Mouse (Mus musculus) adrenal gland, adult 18-20 months (tissue): ENCODE results near the gene P3h3. TPM values are rescaled to one million over a fixed set of nuclear protein-coding genes. Genes with fewer than 3 reads are reported as not detected.

ENCODE experiments used
- DNase-seq, 2 experiments: peaks; one replicate each; pipeline ENCODE4 v3.0.0; 2021 to 2022; ENCODE audit warnings: low spot score in 2 of 2
- total RNA-seq, 2 experiments: library from RNA; stranded (reverse); gene quantifications; 1 replicate in 1 of 2; 2 replicates in 1 of 2; pipeline ENCODE4 v1.2.3; 2021

Gene P3h3
- total RNA-seq, 2 experiments from 2014 or later = 24.1 to 24.4 TPM

GRCm38 (mm10) chr6:124874348-124874747, 16.8 kb upstream of the P3h3 start:
- no peak for DNase-seq

DNA sequence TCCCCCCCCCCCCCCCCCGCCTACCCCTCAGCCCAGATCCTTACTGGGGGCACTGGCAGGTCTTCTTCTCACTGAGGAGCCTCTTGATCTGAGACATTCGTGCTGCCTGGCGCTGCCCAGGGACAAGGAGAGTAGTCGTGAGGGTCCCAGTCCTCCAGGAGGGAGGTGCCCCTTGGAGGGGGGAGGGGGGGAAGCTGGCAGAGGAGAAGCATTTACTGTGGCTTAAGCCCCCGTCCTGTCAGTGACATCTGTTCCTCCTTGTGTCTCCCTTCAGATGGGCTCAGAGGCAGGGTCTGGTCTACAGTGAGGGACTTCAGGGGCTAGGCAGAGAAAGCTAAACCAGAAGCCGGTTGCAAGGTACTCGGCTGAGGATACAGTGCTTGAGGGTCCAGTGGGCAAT, 9.0 kb upstream of the P3h3 start:
- no peak for DNase-seq

GRCm38 (mm10) chr6:124865766-124866362, 8.3 kb upstream of the P3h3 start:
- no peak for DNase-seq

- DNase-seq = peak; percentile 36 to 51
Observed at GRCm38 (mm10) chr6:124863658-124864298, 6.2 kb upstream of the P3h3 start, which contains the start of gene Gpr162. TSS of gene Gpr162 (minus strand) at chr6:124863983.

- no peak for DNase-seq
Observed at GRCm38 (mm10) chr6:124863125-124863657, 5.6 kb upstream of the P3h3 start.

DNA sequence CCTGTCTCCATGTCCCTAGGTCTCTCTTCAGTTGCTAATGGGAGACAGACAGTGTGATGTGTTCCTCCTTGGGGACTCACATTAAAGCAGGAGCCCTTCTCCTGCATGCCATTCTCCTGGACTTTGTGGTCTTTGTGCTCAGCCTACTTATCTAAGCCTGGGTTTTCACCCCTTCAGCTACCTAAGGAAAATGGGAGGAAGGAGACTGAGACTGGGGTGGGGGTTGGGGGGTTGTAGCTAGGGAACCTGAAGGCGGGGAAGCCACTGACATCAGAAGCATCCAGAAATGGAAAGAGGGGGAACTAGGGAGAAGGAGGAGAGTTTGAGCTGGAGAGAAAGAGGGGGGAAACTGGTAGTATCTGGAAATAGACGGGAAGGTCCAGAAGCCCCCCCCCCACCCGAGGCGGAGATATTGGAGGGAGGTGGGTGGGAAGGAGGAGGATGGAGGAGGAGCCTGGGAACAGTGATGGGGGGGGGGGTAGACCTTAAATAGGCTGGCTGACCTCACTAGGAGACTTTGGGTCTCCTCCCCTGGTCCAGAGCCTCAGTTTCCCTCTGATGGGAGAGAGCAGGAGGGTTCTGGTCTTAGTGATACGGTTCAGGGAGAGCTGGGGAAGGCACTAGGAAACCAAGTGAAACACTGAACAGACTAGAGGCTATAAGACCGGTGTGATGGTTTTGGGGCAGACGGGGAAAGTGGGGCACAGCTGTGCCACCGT, 5.0 kb upstream of the P3h3 start:
- DNase-seq = no peak

DNA sequence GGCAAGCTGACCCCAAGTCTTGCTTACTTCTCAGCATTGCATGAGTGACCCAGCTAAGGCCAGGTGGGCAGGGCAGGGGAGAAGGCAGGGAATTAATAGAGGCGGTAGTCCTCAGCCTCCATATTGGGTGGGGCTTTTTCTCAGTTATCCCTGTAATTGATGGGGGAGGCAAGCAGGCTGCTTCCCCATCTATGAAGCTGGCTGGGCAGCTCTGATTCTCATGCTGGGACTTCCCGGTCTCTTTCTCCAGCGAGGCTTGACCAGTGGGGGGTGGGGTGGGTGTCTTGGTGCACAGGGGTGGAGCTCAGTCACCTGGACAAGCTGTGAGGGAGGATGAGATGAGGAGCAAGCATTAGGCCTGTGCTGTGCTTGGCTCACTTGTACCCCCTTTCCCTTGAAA, 4.2 kb upstream of the P3h3 start:
- DNase-seq = no peak

GRCm38 (mm10) chr6:124861266-124861665, 3.7 kb upstream of the P3h3 start:
- DNase-seq = no peak

DNA sequence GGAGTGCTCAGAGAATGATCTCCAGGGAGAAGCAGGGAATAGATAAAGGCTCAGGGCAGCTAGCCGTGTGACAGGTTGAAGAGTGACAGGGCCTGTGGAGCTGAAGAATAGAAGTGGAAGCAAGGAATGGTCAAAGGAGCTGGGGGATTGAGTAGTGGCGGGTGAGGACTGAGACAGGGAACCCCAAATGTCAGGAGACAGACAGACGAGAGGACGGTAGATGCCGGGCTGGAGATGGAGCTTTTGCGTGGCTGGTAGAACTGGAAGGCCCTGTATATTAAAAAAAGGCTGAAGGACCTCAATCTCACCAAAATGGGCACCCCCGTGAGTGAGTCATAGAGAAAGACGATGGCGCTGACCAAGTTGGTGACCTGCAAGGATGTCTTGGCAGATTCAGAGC, 3.0 kb upstream of the P3h3 start:
- no peak for DNase-seq

DNA sequence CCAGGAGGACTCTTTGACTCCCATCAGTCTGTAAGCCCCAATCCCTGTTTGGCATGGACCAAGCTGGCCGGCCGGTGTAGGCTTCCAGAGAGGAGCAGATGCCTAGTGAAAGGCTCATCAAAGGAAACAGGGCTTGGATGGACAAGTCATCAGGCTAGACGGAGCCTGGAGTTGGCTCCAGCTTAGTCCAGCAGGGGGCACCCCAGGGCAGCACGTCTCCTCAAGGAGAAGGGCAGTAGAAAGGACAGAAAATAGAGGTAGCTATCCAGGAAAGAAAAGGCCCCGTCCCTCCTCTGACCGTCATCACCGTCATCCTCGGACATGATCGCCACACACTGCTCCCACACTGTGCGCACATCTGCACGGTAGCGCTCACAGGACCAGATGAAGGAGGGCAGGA, 2.2 kb upstream of the P3h3 start:
- peak; percentile 88 to 92 for DNase-seq

GRCm38 (mm10) chr6:124858561-124859318, 1.2 kb upstream of the P3h3 start:
- no peak for DNase-seq

DNA sequence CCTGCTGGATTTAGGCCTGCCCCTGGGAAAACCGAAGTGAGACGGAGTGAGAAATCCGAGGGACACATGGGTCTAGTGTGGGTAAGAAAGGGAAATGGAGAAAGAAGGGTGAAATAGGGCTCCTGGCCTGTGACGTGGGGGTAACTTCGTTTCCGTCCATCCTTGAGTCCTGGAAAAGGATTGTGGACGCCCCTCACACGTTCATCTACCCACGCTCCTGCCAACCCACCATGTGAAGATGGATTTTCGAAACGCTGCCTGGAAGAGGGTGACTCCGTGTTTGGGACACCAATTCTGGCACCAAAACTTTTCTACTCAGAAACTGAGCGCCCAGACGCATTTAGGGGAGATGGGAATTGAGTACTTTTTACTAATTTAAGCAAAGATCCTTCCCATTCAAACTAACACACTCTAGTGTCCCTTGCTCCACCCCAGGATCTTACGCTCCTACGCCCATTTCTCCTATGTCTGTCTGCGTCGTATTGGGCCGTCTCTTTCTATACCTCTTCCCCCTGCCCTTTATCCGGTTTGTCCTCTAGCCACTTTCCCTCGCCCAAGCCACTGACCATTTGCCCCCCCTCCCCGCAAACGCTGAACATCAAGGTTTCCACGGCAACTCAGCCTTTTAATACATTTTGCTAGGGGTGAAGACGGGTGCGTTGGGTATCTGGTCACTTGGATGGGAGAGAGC, 433 bp upstream of the P3h3 start:
- DNase-seq = no peak

- DNase-seq = no peak
Observed at GRCm38 (mm10) chr6:124856321-124856720, 1.2 kb downstream of the P3h3 start.

- no peak for DNase-seq
Observed at GRCm38 (mm10) chr6:124854647-124855046, 2.9 kb downstream of the P3h3 start.

DNA sequence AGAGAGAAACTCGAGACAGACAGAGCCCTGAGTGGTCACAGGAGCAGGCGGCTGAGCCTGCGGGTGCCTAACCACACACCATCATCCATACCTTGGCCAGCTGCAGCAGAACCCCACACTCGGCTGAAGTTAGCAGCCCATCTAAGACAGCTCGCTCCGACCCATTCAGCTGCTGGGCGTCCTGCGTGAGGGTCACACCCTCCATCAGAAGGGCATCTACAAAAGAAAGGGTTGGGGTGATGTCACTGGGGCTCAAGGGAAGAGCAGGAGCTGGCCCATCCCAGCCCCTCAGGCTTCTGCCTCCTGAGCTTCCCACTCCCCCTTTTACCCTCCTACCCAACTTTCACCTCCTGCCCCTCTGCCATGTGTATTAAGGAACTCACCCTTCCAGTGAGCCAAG, 7.0 kb downstream of the P3h3 start:
- no peak for DNase-seq

DNA sequence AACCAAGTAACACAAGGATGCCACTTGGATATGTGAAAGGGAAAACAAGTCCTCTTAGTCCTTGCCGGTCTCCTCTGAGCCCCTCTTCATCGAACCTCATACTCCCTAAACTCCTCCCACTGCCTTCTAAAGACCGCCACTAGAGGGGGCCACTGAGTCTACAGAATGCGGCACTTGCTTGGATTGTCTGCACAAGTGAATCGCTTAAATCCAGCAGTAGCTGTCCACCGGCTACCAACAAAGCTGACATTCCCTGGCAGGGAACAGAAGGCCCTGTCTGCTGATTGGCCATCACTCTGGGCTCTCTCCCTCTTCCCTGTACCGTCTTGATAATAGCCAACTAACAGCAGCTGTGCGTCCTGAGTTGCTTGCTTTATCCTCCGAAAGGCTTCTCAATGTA, 10.2 kb downstream of the P3h3 start:
- peak; percentile 92 for DNase-seq

DNA sequence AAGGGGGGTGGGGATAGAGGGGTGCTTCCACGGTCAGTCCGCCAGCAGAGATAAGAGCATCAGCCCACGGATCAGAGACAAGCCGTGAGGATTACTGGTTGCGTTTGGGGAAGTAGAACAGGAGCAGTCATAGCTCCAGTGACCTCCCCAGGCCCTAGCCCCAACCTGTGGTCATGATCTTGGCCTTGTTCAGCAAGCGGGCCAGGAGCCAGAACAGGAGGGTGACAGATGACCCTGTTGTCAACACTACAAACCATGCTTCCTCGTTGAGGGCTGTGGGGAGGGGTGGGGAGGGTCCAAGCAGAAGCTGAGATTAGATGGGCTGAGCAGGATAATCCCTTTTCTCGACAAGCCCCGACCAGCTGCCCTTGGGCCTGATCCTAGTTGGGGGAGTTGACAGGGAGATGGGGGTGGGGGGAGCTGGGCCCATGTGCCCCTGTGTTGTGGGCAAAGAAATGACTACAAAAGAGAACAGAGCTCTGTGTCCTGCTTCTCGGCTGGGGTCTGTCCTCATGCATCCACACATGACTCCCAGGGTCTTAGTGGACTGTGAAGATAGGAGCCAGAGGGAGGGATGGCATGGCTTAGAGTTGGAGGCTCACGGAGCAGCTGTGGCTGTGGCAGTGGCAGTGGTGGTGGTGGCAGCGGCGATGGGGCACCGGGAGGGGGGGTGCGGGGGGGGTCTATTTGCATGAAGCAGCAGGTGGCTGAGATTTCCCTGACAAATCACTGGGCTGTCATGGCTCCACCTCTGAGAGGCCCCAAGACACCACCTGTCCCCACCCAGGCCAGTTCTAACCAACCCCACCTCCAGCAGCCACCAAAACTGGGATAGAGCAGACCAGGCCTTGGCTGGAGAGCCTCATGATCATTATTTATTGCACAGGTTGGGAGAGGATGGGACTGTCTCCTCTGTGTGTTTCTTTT, 17.0 kb downstream of the P3h3 start, which contains the start of gene Gnb3:
Gene Gnb3, minus strand, starts transcription at position 35 of the 927 bp plus-strand sequence.
- DNase-seq = no peak

DNA sequence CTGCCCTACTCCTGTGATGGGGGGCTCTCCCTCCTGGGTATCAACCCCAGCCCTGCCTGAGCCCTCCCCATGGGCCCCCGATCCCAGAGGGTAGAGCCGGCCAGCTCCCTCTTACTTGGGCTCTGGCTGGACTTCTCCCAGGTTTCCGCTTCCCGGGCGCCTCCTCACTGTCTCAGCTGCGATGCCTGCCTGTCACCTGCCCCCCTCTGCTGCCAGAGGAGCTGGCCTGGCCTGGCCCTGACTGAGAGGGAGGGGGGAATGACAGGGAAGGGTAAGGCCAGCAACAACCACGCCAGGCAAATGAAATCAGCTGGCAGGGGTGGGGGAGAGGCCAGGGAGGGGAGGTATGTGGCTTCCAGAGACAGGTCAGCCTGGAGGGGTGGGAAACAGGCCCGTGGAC, 17.7 kb downstream of the P3h3 start:
- DNase-seq = no peak

DNA sequence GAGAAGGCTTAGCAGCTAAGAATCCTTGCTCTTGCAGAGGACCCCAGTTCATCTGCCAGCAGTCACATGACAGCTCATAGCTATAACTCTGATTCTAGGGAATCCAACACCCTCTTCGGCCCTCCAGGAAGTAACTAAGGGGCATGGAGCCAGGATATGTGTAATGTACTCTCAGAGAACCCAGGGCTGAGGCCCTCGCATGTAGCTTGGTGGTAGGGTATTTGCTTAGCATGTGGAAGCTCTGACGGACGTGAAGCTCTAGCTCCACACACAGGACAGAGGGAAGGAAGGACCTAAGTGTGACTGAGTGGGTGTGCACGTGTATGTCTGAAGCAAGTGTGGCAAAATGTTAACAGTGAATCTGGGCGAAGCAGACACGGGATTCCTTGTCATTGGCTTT, 21.1 kb downstream of the P3h3 start:
- no peak for DNase-seq

DNA sequence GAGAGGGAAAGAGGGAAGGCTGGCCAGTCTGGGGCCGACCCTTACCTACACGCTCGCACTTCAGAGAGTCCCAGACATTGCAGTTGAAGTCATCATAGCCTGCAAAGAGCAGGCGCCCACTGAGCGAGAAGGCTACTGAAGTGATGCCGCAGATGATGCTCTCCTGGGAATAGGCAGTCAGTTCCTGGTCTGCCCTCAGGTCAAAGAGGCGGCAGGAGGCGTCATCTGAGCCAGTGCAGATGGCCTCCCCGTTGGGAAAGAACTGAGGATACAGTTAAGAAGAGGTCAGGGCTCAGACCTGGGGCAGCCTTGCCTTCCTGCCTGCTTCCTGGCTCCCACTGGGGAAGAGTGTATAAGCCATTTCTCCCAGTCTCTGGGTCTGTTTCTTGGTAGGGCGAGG, 22.0 kb downstream of the P3h3 start:
- DNase-seq = no peak
